Mouse (Mus musculus): ENCODE results near the gene Kcnh6. TPM values are rescaled to one million over a fixed set of nuclear protein-coding genes. Genes with fewer than 3 reads are reported as not detected.
"Not testable (repeated sequence)": the region's sequence is repeated elsewhere in the genome, so short reads cannot be mapped to it uniquely, and the experiment has no call there.

Kcnh6 gene
- total RNA-seq, 2 experiments from 2014 or later, result 1.4 to 1.7 TPM

DNA sequence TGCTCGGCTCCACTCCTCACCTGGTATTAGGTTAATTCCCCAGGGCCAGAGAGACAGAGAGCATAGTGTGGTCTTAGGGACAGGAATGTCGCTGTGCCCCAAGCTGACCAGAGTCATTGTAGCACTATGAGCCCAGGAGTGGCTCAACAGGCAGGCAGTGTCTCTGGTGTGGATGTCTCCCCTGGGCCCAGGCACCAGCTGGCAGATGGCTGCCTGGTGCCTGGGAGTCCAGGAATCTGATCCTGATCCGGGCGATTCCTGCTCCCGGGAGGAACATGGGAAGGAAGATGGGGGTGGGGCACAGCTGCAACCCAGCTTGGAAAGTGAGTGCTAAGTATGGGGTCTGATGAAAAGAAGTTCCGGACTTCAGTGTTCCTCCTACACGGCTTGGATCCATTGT is 4.8 kb downstream of the Kcnh6 start:
- no peak for DNase-seq
- intact Hi-C loops (cut with DNase I), result no loop called here

DNA sequence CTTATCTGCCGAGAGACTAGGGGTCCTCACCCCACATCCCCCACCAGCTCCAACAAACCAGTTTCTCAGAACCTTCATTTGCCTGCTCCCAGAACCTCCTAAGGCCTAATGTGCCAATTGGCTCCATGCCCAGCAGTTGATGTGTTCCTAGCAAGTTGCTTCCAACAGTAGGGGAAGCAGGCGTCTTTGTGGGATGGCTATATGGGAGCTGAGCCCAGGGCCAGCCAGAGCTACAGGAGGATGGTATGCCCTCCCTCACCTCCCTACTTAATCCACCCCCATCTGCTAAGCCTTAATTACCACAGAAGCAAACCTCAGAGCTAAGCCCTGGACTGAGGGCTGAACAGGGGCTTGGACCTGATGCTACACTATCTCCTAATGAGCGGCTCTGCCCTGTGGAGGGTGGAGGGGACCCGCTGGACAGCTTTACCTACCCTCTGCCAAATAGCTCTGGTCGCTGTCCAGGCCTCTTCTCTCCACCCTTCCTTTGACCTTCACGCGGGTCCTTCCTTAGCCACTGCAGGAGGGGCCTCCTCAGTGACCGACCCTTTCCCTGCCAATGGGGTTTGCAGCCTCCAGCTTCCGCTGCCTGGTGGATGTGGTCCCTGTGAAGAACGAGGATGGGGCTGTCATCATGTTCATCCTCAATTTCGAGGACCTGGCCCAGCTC is 5.8 kb downstream of the Kcnh6 start:
- intact Hi-C loops (cut with DNase I), result no loop called here
- DNase-seq, result peak; percentile 90

DNA sequence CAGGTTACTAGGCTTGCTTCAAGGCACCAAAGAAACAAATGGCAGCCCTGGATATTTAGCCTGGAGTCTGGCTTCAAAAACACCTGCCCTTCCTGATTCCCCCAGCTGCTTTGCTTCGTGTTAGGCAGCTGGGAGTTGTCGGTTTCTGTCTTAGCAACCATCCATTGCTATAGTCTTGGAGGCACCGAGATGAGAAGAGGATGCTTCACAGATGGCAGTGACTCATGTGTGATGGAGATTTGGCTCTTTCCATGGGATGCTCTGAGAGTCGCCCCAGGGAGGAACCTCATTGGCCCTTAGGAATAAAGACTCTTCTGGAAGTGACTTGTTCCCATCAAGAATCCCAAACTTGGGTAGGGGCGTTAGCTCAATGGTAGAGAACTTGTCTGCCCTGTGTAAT is 8.5 kb downstream of the Kcnh6 start:
- intact Hi-C loops (cut with DNase I), result no loop called here
- no peak for DNase-seq

DNA sequence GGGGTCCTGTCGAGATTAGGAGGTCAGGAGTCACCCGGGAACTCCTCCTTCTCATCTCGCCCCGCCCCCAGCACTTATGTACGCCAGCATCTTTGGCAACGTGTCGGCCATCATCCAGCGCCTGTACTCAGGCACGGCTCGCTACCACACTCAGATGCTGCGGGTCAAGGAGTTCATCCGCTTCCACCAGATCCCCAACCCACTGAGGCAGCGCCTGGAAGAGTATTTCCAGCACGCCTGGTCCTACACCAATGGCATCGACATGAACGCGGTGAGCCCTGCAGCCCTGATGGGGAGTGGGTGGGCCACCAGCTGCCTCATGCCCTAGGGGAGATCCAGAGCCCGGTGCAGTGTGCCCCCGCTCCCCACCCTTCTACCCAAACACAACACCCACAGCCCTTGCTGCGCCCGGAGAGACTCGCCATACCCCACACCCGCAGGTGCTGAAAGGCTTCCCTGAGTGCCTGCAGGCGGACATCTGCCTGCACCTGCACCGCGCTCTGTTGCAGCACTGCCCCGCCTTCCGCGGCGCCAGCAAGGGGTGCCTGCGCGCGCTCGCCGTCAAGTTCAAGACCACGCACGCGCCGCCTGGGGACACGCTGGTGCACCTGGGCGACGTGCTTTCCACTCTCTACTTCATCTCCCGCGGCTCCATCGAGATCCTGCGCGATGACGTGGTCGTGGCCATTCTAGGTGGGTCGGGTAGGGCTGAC is 12.3 kb downstream of the Kcnh6 start:
- peak; percentile 33 for DNase-seq
- intact Hi-C loops (cut with DNase I), result no loop called here

DNA sequence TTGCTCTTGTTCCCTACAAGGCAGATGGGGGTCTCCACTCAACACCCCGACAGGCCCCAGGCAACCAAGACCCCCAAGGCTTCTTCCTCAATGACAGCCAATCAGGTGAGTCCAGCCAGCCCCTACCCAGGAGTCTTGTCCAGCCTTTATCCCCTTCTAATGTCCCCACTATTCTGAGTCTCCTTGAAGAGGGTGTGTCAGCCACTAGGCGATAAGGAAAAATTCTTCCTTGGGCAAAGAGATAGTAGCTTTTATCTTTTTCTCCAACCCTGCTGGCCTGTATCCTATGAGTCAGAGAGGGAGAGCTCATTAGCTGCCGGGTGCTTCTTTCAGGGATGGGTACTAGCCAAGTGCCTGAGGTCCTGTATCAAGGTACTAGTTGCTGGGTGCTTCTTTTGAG is 17.9 kb downstream of the Kcnh6 start:
- intact Hi-C loops (cut with DNase I), result no loop called here
- no peak for DNase-seq

DNA sequence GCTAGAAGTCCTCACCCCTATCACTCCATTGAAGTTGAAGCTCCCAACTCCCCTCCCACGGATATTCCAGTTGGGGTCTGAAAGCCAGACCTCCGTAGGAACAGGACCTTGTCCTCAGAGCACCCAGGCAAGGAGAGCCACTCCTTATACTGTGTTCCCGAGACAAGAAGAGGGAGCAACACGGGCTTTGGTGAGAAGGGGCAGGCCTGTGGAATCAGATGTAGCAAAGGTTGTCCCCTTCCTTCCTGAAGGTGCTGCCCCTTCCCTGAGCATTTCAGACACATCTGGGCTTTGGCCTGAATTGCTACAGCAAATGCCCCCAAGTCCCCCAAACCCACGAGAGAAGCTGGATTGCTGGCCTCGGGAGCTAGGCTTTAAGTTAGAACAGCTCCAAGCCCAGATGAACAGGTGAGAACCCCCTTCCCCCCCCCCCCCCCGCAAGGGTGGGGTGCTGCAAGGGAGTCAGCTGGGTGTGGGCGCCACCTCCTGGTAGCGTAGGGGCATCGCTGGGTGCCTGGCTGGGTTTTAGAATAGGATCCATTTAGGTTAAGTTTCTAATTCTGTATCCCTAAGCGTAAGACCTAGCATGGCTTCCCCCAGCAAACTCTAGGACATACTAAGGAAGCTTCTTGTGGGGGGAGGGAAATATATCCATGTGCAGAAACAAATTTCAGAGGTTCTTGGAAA is 18.7 kb downstream of the Kcnh6 start:
- DNase-seq, result peak; percentile 62
- intact Hi-C loops (cut with DNase I), result no loop called here

DNA sequence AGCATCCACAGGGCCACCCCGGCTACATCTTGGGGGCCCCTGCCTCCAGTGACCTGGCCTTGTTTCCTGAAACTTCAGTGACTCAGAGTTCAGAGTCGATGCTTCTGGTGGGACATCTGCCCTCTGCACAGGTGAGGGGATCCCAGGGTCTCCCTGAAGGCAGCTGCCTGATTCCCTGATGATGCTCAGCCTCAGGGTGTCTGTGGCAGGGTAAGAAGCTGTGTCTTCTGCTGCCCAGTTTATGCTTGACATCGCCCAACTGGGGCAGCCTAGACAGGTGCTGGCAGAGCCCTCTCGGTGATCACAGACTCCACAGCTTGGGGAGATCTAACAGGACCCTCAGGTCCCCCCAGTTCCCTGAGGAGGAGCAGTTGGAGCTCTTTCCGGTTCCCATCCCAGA is 19.7 kb downstream of the Kcnh6 start:
- intact Hi-C loops (cut with DNase I), result no loop called here
- DNase-seq, result no peak

DNA sequence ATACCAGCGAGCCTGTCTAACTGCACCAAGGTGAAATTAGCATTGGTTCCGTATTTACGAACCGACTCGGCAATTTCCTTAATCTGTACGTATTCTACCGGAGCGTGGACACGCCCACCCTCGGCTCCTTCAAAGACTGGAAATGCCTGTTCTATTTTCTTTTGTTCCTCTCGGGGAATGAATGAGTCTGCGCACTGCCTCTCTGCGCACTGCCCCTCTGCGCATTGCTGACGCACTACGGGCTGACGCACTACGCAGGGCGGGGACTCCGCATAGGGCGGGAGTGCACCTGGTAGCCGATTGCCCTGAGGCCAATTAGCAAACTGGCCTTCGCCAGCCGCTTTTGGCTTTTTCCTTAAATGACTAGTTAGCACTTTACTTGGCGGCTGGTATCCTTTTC is 24.1 kb downstream of the Kcnh6 start:
- intact Hi-C loops (cut with DNase I); DNase-seq: not testable (repeated sequence)

DNA sequence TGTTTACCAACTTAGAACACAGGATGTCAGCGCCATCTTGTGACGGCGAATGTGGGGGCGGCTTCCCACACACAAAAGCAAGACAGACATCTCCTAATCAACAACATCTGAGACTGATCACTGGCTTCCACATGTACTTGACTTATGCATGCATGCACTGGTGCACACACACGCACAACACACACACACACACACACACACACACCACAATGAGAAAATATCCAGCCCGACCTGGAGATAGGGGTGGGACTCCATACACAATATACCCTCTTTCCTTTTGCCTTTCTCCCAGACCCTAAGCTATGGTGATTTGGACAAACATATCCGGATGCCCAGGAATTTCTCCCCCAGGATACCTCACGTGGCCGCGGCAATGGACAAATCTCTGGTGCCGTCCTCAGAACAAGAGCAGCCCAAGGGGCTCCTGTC is 25.6 kb downstream of the Kcnh6 start:
- DNase-seq, result no peak
- intact Hi-C loops (cut with DNase I), result no loop called here

DNA sequence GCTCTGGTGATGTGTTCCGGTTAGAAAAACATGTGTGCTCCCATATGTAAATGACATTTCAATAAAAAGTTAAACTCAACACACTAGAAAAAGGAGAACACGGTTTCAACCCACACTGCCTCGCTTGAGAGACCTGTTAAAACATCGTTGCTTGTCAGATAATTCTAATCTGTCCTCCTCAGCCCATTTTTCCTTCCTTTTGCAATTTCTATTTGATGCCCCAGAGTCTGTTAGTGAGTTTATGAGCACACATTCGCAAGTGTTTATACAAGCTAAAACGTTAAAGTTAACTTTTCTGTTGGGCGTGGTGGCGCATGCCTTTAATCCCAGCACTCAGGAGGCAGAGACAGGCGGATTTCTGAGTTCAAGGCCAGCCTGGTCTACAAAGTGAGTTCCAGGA is 27.1 kb downstream of the Kcnh6 start:
- no peak for DNase-seq
- intact Hi-C loops (cut with DNase I), result loop anchor here (5.0 kb wide), 1 partner anchor 108 kb away; no protein-coding TSS in a partner anchor

DNA sequence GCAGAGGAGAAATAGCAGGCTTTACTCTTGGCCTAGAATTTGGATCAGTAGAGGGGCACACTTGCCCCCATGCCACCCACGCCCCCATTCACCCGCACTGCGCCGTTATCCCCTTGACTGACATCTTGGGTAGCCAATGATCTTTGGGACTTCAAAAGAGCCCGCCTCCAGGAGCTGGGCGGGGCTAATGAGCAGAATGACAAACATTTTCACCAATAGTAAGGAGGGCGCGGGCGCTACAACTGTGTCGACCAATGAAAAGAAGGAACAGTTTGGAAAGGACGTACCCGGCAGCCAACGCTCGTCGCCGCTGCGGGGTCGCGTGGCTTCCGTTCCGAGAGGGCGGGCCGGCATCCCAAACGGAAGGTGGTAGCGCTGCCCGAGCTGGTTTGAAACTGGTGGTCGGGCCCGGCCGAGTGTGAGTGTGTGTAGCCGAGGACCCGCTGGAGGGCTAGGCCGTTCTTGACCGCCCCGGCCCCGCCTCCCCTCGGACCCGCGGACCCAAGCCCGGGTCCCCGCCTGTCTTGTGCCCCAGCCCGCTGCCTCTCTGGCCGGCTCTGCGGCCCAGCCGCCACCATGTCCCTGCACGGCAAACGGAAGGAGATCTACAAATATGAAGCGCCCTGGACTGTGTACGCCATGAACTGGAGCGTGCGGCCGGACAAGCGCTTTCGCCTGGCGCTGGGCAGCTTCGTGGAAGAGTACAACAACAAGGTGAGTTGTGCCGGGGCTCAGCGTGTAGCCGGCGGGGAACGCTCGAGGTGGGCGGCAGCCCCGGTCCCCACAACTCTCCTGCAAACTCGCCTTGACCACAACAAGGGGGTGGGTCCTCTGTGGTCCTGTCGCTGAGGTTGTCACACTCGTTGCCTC is 28.9 kb downstream of the Kcnh6 start, which contains the start of gene Dcaf7:
Dcaf7 (plus strand) TSS at position 325 of the 870 bp plus-strand sequence.
- peak; percentile 97 for DNase-seq
- intact Hi-C loops (cut with DNase I), result loop anchor here (5.0 kb wide), 1 partner anchor 109 kb away; no protein-coding TSS in a partner anchor

DNA sequence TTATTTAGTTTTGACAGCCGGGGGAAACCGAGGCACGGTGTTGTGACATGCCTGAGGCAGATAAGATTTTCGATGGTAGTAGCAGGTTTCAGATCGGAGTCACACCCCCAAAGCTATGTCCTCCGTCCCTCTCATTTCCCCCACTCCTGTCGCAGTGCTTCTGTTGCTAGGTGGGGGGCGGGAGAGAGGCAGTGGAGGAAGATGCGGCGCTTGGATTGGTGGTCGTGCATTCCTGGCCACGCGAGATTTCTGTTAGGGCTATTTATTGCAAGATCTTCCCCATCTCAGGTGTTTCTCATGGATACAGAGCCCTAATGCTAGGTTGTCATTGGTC is 29.5 kb downstream of the Kcnh6 start:
- intact Hi-C loops (cut with DNase I), result loop anchor here (5.0 kb wide), 1 partner anchor 110 kb away; no protein-coding TSS in a partner anchor
- peak; percentile 84 for DNase-seq

DNA sequence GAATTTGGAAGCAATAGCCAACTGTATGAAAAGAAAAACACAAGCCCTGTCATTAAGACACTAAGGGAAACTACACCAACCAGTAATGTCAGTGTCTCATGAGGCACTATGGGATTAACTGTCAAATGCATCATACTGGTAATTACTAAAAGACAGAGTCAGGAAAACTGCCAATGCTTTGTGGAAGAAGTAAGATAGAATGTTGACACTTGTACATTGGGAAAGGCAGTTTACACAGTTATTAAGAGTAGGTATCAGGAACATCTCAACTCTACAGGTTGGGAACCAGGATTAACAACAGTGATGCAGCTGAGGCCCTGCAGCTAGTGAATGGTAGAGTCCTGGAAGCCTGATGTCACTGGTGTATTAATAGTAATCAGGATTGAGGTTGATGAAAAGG is 36.4 kb downstream of the Kcnh6 start:
- intact Hi-C loops (cut with DNase I), result no loop called here

DNA sequence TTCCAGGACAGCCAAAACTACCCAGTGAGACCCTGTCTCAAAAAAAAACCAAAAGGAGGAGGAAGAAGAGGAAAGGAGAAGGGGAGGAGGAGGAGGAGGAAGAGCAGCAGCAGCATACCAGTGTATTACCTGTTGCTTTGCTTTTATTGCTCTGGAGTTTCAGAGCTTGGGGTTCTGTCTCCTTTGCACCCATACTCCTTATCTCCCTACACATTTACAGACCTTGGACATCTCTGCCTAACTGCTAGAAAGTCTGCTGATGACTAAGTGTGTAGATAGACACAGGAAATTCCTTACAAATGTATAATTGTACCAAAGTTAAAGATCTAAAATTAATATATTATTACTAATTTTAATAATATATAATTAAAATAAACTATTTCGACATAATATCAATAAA is 37.3 kb downstream of the Kcnh6 start:
- DNase-seq, result no peak
- intact Hi-C loops (cut with DNase I), result no loop called here

More for the DNA sequence above, 36.4 kb downstream of the Kcnh6 start:
- DNase-seq, result no peak

DNA sequence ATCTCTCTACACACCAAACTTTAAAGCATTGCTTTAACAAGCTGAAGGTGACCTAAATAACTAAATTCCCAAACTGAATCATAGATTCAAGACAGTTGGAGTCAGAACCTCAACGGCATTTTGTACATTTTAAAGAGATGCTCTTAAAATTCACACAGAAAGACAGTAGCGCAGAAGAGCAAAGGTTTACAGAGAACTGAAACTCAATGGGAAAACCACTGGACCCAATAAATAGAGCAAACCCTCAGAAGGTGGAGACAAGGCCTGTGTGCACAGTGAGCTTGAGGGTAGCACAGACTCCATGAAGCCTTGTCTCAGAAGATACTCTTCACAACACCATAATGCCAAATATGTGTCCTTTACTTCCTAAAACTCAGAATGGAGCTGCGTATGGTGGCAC is 37.9 kb downstream of the Kcnh6 start:
- intact Hi-C loops (cut with DNase I), result no loop called here
- no peak for DNase-seq

DNA sequence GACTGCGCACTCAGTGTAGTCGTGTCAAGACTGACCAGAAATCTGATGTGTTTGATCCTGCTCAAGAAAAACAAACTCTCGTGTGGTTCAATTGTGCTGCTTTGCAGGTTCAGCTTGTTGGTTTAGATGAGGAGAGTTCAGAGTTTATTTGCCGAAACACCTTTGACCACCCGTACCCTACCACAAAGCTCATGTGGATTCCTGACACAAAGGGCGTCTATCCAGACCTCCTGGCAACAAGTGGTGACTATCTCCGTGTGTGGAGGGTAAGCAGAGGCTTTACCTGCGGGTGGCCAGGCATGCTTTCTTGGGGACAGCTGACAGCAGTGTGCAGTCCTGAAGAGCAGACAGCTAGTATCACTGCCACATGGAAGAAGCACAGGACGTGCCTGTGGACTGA is 38.7 kb downstream of the Kcnh6 start:
- DNase-seq, result no peak
- intact Hi-C loops (cut with DNase I), result no loop called here

DNA sequence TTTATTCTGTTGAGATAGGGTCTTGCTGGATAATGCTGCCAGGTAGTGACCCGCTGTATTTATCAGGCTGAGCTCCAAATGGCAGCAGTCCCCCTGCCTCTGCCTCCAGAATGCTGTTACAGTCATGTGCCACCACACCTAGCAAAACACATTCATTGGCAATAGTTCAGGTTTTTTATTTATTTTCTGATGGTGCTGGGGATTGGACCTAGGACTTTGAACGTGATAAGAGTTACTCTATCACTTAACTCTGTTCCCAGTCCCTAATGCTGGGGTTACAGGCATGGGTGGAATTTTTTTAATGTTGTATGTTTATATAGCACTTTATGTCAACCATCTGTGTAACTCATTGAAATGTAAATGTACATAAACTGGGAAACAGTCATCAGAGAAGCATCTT is 46.0 kb downstream of the Kcnh6 start:
- intact Hi-C loops (cut with DNase I), result no loop called here
- no peak for DNase-seq

DNA sequence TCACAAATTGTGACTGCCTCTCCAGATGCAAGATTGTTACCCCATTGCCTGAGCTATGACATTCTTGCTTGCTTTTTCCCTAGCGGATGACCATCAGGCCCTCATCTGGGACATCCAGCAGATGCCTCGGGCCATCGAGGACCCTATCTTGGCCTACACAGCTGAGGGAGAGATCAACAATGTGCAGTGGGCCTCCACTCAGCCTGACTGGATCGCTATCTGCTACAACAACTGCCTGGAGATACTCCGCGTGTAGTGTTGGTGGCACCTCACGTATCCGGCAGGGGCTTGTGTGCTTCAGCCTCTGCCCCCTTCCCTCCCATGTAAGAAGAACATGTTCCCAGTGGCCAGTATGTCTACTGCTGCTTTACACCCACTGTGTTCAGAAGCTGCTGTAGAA is 46.7 kb downstream of the Kcnh6 start:
- intact Hi-C loops (cut with DNase I), result no loop called here
- DNase-seq, result no peak

DNA sequence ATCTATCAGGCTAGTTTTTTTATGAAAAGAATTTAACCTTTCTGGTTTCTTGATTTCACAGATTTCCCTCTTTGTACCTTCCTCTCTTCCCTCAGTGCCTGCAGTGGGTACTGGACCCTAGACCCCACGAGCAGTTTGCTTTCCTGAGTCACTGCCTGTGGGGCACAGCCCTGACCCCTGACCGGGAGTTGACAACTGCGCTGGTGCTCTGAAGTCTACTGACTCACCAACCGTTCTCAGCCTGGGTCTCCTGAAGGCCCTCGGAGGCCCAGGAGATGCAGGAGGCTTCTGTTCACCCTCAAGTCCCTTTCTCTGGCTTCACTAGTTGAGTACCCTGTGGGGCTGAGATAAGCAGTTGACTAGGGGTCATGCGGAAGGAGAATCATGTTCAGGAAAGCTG is 47.4 kb downstream of the Kcnh6 start:
- no peak for DNase-seq
- intact Hi-C loops (cut with DNase I), result no loop called here

DNA sequence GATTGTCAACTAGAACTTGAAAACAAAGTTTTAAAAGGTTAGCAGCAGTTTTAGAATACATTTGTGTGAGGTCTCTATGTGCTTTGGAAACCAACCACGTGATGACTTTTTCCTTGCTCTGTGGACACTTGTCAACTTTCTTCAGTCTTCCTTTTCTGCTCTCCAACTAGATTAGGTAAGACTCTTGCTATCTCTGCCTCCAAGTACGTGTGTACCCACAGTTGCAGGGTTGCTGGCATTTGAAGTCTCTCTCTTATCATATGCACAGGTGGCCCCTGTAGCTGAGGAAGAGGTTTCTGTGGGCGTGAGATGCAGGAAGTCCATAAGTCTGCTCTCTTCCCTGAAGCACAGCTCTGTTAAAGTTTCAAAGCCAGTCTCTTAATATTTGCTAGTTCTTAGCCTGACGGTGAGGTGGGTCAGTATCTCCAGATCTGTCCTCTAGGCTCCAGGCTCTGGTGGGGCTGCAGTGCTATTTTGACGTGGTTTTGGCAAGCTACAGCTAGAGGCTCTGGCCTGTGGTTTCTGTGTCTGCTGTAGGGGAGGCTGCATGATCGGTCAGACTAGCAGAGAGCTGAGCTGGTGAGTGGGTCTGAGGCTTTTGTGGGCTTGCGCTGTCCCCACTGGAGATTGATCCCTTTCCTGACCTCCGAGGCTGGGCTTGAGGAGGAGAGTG is 49.0 kb downstream of the Kcnh6 start:
- intact Hi-C loops (cut with DNase I), result no loop called here

More for the DNA sequence above, 49.0 kb downstream of the Kcnh6 start:
- DNase-seq, result no peak
